Mouse (Mus musculus) adrenal gland, postnatal 4 days (tissue): ENCODE data around the gene Wfikkn1. TPM values are rescaled to one million over a fixed set of nuclear protein-coding genes. Genes with fewer than 3 reads are reported as not detected.

Experiments
- DNase-seq, 2 experiments: peaks; one replicate each; pipeline ENCODE4 v3.0.0; 2021 to 2022; ENCODE audit warnings: low spot score in 2 of 2, mixed read lengths in 2 of 2
- long read RNA-seq, 2 experiments: library from polyadenylated mRNA; stranded (forward); transcript quantifications; one replicate each; pipeline ENCODE4 v2.0.0; 2021
- total RNA-seq, 2 experiments: library from RNA; stranded (reverse); gene quantifications; 2 replicates each; pipeline ENCODE4 v1.2.3; 2021

Gene Wfikkn1
- 1 to 10 TPM; 5.1 to 5.2 TPM for total RNA-seq
- long read RNA-seq, experiment 1 = 0 reads
- long read RNA-seq, experiment 2, partial matches to known transcripts = 0 of 2 reads
- long read RNA-seq, experiment 2, other reads (novel, unspliced or antisense) = 2 of 2 reads

- DNase-seq = no peak
Observed at GRCm38 (mm10) chr17:25880196-25880910, at the start of gene Wfikkn1. Wfikkn1 (minus strand) TSS chr17:25880858.

- DNase-seq = no peak
Observed at GRCm38 (mm10) chr17:25925348-25925747, 44.7 kb upstream of the Wfikkn1 start.

GRCm38 (mm10) chr17:25922120-25922519, 41.5 kb upstream of the Wfikkn1 start:
- no peak for DNase-seq

DNA sequence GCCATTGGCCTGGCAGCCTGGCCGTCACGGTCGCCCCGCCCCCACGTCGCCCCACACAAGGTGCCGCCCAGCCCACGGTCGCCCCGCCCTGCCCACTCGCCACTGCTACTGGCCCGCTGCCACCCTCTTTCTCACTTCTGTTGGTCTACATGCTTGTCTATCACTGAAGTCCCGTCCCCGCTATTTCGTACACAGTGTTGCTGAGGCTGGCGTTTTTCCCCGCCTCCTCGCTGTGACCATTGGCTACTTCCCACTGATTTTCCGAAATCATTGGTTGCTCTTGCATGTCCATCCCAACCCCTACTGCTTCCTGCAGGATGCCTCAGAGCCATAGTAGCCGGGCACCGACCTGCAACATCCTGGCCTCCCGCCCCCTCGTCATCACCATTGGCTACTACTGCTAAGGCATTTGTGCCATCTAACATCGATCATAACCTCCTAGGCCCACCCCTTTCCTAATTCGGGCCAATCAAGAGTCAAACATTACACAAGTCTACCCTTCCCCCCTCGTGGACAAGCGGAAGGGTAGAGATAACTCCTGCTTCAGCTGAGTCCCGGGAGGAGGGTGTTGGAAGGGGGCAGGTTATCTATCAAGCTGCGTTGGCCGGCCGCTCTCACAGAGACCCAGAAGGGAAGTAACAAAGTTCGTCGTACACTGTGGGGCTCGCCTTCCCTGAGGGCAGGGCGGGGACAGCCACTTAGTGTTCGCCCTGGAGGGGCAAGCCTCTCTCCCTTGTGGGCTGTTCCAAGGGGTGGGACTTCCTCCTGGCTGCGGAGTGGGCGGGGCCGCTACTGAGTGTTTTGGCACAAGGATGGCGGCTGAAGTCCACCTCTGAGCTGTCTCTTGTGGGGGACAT, 39.4 kb upstream of the Wfikkn1 start:
- peak; percentile 99 to 100 for DNase-seq

DNA sequence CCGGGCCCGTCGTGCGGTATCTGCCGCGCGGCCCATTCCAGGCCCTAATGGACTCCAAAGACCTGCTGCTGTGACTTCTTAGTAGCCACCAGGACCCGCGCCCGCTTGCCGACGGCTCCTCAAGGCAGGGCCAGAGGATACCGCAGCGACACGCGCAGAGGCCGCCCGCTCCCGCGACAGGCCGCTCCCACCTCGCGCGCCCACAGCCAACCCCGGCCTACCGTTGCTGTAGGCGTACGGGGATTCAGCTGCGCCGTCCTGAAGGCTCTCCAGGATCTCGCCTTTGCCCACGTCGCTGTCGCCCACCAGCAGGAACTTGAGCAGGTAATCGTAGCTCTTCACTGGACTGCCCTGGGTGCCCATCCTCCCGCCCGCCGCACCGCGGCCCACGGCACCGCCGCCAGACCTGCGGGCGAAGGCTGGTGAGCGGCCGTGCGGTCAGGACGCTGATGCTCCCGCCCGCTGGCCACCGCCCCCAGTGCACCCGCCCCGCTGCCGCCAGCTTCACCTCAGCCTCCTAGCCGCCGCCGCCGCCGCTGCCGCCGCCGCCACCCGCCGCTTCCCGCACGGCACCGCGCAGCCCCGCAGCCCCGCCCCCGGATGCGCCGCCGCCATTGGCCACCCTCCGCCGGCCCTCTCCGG, 38.6 kb upstream of the Wfikkn1 start, which contains the start of gene Rab40c:
TSS of gene Rab40c (minus strand) at position 584 of the 642 bp plus-strand sequence.
- peak in 1 of 2 experiments; percentile 14 for DNase-seq

GRCm38 (mm10) chr17:25918037-25918750, 37.5 kb upstream of the Wfikkn1 start:
- DNase-seq = no peak

DNA sequence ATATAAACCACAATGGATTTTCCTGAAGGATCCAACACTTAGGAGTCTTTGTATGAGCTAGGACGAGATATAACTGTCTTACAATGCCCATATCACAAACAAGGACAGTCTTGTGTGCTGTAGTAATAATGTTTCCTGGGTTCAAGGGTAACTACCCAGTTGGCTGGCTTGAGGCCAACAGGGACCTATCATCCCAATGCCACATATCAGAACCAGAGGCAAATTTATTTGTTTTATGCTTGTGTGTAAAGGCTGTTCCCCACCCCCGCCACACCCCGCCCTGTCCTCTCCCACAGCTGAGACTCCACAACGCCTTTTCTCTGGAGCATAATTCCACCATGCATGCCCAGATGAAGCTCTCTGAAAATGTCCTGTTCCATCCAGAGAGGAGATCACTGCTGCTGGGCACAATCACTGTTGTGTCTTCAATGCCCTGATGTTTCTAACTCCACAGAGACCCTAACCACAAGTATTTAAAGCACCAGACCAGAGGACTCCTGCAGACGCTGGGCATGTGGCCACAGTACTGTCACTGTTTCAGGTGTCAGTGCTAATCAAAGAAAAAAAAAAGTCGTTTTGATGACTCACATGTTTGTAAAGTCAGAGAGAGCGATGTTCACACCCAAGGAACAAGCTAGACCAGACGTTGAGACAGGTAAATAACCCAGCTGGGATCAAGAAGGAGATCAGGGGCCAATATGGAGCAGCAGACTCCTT, 36.4 kb upstream of the Wfikkn1 start:
- no peak for DNase-seq

DNA sequence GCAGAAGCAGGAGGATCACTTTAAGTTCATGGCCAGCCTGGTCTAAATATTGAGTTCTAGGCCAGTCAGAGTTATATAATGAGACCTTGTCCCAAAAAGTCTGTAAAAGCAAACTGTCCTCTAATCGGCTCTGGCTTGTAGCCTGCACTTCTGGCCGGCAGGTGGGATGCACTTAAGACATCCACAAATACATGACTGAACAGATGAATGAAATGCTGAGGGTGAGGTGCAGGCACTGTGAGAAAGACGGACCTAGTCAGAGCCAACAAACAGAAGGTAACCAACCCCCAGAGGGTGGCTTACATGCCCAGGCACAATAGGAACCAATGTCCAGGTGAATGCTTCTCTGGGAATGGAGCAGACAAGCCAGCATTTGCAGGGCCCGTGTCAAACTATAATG, 33.6 kb upstream of the Wfikkn1 start:
- no peak for DNase-seq

GRCm38 (mm10) chr17:25913877-25914275, 33.2 kb upstream of the Wfikkn1 start:
- no peak for DNase-seq

DNA sequence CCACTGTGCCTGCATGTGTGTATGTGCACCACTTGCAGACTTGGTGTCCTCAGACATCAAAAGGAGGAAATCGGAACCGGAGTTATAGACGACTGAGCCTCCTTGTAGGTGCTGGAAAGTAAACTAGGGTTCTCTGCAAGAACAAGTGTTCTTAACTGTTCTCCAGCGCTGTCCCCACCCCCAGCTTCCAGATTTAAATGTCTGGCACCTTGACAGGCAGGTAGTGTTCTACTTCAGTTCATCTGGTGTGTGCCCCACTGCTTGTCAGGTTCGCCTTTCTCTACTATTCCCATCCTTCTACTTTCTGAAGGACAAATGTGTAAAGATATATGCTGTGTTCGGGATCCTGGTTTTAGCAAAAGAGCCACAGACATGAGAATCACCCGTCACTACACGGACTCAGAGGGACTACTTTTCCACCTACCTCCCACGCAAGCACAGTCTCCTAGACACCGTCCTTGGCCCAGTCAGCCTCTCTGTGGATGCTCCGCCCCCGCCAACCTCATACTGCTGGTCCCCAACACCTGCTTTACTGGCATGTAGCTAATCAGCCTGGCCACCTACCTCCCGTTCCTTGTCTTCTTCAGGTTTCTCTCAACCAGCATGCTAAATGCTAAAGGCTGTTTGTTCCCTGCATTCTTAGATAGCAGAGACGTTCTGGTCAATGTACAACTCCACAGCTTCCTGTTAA, 32.7 kb upstream of the Wfikkn1 start:
- no peak for DNase-seq

- DNase-seq = no peak
Observed at GRCm38 (mm10) chr17:25911816-25912215, 31.2 kb upstream of the Wfikkn1 start.

DNA sequence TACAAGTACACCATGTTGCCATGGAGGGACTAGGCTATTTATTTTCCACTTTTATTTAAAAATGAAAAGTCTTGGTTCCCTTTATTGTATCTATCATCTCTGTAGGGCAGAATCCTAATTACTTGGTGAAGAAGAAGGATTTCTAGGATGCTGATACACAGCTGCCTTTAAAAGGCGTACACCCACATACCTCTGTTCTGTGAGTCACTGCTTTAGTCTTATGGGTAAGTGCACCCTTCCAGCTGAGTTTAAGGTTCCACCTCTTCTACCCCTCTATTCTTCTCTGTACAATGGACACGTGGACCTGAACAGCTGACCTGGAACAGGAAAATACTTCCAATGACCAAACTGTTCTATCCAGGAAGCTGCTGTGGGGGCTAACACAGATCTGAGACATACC, 27.0 kb upstream of the Wfikkn1 start:
- DNase-seq = no peak

DNA sequence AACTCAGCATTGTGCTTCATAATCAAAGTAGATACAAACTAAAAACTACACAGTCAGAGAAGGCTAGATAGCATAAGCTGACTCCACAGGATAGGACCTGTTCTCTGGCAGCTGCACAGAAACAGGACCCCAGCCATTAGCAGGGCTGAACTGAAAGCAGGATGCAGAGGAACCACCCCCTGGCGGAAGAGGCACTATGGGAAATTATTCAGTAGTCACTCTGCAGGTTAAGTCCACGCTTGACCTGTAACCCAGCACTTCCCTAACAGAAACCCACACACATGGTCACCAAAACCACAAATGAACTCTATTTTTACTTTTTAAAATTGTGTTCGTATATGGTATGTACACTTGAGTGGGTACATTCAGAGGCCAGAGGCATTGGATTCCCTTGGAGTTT, 22.4 kb upstream of the Wfikkn1 start:
- DNase-seq = no peak

- DNase-seq = no peak
Observed at GRCm38 (mm10) chr17:25900193-25900592, 19.5 kb upstream of the Wfikkn1 start.

GRCm38 (mm10) chr17:25895891-25896290, 15.2 kb upstream of the Wfikkn1 start:
- no peak for DNase-seq

GRCm38 (mm10) chr17:25895415-25895814, 14.8 kb upstream of the Wfikkn1 start:
- DNase-seq = no peak

DNA sequence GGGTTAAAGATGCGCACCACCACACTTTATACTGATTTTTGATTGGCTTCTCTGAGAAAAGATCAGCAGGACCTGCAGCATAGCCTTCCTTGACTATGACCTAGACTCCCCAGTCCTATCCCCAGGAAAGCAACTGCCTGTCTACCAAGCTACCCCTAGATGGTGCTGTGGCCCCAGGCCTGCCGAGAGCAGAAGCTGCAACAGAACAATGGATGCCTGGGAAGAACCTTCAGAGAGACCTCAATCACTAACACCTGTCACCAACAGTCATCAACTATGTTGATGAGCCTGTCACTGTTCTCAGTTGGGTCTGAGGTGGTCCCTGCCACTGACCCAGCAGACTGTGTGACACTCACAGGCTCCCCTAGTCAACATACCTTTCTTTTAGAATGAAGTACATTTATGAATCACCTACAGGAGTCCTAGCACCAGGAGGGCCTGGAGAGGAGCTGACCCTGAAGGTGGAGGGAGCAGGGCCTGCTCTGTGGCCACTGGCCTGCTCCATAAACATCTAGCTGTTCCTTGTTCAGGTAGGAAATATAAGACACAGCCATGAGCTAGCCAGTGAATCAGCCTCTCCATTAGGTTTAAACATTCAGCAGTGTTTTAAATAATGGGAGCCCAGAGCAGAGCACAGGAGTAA, 13.4 kb upstream of the Wfikkn1 start:
- no peak for DNase-seq

GRCm38 (mm10) chr17:25888837-25889236, 8.2 kb upstream of the Wfikkn1 start:
- DNase-seq = no peak

GRCm38 (mm10) chr17:25887467-25887866, 6.8 kb upstream of the Wfikkn1 start:
- DNase-seq = no peak
